Mouse (Mus musculus): Measurements from ENCODE around the gene Otulin. TPM values are rescaled to one million over a fixed set of nuclear protein-coding genes. Genes with fewer than 3 reads are reported as not detected.

Gene Otulin
- total RNA-seq, 2 experiments from 2014 or later, result 25.4 to 27.0 TPM

DNA sequence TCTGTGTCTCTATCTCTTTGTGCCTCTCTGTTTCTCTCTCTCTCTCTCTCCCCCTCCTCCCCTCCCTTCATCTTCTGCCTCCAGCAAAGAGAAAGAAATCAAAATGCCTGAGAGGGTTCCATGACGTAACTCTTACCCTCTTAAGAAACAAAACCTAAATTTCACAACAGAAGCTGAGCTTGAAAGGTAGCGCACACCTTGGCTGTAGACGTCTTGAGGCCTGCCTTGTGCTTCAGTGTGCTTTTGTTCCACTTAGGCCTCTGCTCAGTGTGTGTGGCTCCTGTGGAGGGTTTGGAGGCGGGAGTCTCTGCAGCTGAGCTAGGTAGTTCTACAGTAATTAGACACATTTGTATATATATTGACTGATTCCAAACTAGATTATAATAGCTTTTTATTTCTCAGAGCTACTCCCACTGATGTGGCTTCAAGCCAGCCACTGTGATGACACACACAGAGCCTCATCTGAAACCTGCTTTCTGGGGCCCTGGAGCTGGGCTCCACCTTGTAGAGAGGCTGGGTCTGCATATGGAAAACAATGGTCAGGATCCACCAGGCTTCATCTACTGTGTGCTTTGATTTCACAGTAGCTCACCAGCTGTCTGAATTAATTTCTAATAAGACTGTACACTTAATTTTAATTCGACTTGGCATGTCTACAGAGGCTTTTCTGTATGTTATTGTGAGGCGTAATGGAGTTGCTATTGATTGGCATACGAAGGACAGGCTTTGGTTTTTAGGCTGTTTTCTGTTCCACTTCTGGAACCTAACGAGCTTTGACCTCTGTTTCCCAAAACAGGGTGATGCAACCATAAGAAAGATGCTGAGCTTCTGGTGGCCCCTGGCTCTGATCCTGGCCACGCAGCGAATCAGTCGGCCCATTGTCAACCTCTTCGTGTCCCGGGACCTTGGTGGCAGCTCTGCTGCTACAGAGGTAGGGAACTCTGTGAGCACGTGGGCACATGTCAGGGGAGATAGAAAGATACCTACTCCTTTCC lies 66.1 kb downstream of the Otulin start:
- intact Hi-C loops (cut with DNase I), result no loop called here
- DNase-seq, result no peak

DNA sequence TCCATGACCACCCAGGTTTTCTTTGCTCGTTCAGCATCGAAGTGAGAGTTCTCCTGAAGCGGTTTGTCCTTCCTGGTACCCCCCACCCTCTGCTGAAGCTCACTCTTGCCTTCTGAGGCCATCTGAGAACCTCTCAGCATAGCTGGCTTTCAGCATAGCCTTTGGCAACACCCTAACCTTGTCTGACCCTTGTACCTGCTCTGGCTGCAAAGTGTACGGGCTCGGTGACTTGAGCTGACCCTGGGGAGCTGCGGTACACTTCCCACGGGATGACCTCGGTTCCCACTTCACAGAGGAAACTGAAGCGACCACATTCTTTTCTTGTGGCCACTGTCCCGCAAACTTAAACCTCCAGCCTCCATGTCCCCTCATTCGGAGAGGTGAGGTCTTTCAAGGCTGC lies 70.2 kb downstream of the Otulin start:
- DNase-seq, result no peak
- intact Hi-C loops (cut with DNase I), result no loop called here

DNA sequence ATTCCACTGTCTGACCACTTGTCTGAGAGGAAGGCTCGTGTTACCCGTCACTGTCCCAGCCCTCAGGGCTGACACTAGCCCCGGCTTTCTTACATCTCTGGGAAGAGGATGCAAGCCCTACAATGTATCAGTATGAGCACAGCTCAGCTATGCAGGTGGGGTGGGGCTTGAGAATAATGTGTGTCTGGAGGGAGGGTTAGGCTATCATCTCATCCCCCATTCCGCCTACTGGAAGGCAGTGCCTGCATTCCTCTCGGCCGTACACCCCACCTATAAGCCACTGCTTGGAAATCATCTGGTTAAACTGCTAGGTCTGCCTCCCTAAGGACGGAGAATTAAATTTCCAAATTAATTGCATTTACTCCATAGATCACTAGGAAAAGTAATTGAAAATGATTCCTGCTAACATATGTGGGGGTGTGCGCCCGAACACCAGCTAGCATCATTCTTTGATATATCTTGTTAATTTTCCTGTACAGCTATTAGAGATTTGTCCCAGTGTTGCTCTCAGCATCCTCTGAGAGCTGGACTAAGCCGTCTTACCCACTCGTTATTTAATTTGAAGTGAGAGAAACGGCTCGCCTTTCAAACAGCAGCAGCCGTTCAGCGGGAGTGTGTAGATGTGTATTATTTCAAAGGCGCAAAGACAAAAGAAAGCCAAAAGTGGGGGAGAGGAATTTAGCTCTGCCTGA lies 71.9 kb downstream of the Otulin start:
- intact Hi-C loops (cut with DNase I), result no loop called here

DNA sequence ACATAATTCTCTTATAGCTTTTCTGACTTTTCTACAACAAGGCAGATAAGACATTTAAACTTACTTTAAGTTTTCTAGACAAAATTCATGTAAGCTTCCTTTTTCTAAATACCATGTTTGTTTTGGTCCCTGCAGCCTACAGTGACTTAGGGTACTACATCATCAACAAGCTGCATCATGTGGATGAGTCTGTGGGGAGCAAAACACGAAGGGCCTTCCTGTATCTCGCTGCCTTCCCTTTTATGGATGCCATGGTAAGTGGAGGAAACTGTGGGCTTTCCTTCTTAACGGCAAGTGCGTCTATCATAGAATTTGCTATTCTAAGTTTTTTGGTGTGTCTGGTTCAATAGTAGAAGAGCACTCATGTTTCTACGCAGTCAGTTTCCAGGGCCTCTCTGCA lies 76.9 kb downstream of the Otulin start:
- no peak for DNase-seq
- intact Hi-C loops (cut with DNase I), result no loop called here

More for the DNA sequence above, 71.9 kb downstream of the Otulin start:
- DNase-seq, result no peak

DNA sequence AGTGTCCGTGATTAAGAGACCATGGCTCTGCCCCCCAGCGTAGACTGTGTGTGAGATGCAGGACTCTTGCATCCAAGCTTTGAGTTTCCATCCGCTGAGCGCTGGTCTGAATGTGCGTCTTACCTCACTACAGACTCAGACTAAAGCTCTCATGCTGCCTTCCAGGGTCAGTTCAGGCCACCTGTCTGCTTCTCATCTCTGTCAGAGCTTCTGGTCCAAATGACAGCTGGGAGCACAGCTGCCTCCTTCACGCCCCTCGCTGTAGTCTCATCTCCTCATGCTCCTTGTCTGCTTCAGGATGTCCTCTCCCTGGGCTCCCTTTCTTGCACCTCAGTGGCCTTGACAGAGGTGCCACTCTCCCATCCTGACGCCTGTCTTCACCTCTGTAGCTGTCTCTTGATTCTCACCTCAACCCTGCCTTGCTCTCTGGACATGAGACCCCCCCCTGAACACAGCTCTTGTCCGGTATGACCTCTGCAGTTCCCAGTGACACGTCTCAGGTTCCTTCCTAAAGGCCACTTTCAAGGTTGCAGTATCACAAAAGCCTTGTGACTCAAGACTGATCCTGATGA lies 78.3 kb downstream of the Otulin start:
- intact Hi-C loops (cut with DNase I), result no loop called here

DNA sequence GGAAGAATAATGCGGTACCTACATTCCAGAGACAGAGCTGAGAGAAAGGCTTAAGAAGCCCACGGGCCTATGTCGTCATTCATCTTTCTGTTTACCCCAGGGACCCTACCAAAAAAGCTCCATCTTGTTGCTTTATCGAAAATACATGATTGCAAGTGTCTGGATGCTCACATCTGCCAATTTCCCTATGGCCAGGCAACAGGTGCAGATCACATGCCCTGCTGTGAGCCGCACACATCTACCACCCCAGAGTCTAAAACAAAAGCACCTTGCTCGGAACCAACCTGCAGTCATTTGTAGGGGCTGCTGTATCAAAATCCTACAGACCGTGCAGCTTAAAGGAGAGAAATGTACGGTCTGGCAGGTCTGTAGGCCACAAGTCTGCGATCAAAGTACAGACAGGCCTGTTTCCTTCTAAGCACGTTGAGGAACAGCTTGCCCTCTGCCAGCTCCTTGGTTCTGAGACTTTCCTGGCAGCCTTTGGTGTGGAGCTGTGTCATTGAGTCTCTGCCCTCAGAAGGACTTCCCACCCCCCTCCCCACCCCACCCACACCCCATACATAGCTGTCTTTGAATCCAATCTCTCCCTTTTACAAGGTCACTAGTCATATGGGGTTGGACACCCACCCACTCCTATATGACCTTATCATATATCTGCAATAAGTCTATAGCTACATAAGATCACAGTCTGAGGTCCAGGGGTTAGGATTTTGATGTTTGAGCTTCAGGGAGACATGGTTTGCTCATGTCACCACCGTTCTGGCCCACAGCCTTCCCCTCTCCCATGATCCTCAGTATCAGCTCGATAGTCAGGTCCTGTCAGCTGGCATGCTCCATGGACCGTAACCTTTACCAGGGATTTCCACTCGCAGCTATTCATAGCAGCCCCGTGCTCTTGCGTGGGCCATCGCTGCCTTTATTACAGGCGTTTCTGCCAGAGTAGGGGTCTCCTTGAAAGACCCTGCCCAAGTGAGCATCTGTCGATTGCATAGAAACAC lies 79.1 kb downstream of the Otulin start:
- DNase-seq, result no peak
- intact Hi-C loops (cut with DNase I), result no loop called here

More for the DNA sequence above, 78.3 kb downstream of the Otulin start:
- DNase-seq, result no peak

DNA sequence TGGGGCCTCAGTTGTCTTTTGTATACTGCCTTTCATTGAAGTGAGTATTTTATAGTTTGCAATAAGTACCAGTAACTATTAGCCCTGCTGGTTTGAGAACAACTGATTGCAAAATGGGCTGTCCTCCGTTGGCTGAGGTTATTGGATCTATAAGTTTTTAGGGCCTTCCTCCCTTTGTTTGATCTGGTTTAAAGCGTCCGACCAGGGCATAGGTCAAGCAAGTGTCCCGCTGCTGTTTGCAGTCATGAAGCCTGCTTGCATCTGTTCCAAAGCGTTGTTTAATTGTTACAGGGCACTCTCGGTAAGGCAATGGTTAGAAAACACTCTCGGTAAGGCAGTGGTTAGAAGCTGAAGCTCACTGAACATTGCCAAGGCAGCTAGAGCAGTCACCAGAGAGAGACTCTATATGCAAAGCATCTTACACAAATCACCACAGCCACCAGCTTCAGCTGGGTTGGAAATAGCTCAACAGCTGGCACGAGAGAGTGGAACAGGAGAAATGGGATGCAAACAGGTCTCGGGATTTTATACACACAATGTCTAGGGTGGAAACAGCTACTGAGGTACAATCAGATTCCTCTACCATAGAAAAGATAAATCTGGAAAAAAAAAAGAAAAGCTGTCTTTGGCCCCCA lies 80.0 kb downstream of the Otulin start:
- intact Hi-C loops (cut with DNase I), result no loop called here
- DNase-seq, result no peak

DNA sequence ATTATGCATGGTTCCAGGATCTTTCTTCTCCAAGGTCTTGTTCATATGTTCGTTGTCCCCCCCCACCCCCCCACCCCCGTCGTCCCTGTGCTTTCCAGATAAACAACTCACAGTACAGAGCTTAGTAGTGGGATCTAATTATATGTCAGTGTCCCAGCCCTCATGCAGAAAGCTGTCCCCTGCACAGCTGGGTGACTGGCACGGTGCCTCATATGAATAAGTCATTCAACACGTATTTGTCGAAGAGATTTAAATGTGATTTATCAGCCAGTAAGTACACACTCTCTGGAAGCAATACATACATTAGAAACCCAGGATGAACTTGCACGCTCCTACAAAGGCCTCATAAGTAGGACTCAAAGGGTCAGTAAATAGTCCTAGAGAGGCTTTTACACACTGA lies 80.6 kb downstream of the Otulin start:
- intact Hi-C loops (cut with DNase I), result no loop called here
- peak; percentile 34 for DNase-seq

DNA sequence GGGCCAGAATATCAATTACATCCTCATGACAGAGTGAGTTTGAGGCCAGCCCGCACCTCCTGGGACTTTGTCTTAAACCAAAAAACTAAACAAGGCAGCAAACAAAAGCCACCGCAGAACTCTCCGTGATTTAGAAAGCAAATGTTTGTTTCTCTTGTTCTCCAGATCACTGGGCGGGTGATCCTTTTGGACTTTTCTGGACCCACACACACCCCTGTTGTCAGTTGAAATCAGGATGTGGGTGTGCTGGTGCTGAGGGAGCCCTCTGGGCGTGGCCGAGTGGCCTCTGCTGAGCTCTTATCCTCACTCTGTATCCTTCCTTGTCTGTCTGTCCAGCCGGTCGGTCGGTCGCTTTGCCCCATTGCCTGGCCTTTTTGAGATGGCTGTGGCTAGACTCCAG lies 81.4 kb downstream of the Otulin start:
- intact Hi-C loops (cut with DNase I), result no loop called here
- DNase-seq, result no peak

DNA sequence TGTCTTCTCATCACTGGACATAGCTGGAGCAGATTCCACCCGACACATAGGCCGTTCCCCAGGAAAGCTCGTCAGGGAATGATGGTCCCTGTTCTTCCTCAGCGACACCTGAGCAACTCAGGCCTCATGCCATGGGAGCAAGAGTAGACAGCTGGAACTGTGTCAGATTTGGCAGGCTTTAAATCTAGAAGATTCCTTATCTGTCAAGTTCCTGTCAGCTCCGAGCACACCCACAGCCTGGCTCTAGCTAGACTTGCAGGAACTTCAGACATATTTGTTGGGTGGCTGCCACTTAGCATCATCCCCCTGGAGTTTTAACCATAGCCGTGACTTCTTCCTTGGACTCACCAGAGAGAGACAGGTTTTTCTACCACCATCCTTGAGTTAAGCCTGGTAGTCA lies 82.4 kb downstream of the Otulin start:
- intact Hi-C loops (cut with DNase I), result no loop called here
- no peak for DNase-seq

DNA sequence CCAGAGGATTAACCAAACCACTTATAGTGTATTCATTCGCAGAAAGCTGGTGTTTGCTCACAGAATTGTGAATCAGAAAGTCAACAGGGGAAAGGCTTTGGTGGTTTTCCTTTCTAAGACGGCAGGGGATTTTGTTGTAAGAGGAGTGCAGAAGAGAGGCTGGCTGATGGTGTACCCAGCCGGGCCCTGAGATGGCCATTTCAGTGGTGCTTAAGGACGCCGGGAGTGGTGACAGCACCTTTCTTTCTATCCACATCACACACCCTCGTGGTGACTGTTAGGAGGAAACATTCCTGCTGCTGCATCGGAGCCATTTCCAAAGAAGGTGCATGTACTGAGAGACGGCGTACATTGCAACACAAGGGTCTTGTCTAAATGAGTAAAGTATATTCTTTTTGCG lies 85.3 kb downstream of the Otulin start:
- intact Hi-C loops (cut with DNase I), result no loop called here
- DNase-seq, result no peak

DNA sequence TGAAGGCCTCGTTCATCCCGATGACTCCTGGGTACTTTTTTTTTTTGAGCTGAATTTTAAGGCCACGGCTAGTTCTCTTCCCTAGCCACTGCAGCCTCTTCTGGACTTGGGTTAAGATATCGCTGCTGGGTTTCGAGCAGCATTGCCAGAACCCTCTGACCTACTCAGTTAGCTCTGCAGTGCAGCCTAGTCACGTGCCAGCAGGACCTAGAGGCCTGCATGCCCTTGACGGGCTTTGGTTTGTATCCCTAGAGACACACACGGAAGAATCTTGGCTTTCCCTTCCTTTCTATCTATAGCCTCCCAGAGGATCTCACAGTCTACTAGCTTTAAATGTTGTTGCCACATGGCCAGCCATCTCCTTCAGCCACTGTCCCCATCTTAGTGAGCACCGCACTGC lies 90.7 kb downstream of the Otulin start:
- no peak for DNase-seq
- intact Hi-C loops (cut with DNase I), result no loop called here

DNA sequence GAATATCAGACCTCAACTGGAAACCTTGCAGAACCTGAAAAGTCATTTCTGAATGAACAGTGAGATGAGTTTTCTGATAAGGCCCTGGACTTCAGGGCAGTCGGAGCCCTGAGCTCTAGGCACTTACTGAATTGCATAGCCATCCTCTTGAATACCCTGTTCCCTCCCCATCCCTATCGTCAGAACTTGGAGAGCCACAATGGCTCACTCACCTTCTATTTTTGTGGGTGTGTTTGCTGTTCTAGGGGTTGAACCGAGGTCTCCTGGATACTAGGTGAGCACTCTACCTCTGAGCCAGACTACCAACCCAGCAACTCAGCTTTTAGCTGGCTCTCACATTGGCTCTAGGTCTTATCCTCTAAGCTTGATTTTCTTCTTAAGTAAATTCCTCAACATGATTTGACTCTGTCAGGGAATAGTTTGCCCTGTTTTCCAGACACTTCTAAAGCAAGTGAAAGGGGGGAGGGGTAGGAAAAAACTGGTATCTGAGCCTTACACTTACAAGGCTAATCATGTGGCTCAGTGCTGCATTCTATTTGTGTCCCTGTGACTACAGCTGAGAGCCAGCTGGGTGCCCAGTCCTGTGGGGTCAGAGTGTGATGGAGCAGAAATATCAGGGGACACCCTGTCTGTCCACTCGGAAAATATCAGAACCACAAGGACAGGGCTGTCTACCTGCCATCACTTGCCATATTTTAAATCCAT lies 92.8 kb downstream of the Otulin start:
- intact Hi-C loops (cut with DNase I), result no loop called here
- no peak for DNase-seq

DNA sequence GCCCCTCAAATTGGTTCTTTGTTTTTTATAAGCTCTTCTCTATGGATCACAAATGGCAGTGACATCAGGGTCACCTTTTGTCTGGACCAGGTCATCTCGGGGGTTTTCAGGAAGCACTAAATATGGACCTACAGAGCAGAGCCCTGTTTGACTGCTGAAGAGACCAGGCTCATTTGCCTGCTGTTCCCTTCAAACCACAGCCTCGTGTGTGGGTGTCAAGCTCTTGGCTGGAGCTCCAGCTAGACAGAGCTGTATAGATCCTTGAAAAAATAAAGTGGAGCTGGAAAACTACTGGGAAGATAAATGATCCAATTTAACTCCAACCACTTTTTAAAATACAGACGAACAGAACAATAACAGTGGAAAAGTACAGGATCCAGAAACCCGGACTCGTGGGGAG lies 93.7 kb downstream of the Otulin start:
- intact Hi-C loops (cut with DNase I), result no loop called here
- DNase-seq, result no peak

DNA sequence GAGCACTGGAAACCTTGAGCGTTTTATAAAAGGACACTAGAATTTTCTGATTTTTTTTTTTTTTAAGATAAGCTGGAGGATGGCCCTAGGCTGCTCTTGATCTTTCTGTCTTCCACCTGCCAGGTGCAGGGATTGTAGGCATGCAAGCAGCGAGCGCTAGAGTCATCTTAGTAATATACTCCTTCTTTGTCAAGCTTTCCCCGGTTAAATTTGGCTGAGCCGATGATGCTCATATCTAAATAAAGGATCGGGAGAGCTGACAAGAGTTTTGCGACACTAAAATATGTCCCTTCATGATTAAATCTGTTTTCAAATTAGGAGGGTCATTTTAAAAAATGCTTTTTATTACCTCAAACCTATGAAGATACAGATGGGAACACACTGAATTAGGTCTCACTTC lies 94.3 kb downstream of the Otulin start:
- DNase-seq, result no peak
- intact Hi-C loops (cut with DNase I), result no loop called here

DNA sequence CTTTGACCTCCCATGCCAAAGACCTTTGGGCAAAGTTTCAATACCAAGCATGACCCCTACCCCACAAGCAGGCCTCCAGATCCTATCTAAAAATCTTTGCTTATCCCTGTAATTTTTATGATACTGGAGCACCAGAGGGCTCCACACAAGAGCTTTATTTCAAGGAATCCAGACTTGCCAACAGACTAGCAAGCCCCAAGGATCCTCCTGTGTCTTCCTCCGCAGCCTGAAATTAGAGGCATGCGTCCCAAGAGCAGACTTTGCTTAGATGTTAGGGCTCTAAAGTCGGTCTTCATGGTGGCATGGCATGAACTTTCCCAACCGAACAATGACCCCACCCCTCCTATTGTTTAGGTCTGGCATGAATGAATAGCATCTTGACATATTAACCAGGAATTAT lies 94.8 kb downstream of the Otulin start:
- DNase-seq, result no peak
- intact Hi-C loops (cut with DNase I), result no loop called here

DNA sequence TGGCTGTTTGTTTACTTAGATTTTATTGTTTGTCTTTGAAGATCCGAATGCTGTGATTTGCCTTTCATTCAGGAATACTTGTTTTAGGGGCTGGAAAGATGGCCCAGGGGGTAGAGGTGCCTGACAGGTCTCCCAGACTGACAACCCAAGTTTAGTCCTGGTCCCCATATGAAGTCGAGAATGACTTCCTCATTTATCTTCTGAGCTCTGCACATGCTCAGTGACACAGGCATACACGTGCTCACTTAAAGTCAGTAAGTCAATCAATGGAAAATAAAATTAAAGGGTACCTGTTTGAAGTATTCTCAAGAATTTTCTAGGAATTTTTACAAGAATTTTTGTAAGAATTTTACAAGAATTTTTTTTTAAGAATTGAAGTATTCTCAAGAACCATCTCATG lies 97.5 kb downstream of the Otulin start:
- no peak for DNase-seq
- intact Hi-C loops (cut with DNase I), result no loop called here

DNA sequence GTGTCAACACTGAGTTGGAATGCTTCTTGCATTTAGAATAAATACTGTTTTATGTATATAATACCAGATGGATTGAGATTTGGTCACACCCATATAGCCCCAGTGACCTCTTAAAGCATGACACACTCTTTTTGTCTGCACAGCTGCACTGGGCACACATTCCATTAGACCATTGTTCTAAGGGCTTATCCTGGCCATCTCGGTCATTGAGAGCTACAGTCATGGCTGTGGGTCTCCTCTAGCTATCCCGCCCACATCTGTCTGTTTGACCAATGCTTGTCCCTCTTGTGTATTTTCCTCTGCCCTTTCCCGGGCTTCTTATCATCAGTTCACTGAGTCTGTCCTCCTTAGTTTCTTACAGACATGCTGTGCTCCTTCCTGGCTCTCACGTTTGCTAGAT lies 100.5 kb downstream of the Otulin start:
- no peak for DNase-seq
- intact Hi-C loops (cut with DNase I), result no loop called here

DNA sequence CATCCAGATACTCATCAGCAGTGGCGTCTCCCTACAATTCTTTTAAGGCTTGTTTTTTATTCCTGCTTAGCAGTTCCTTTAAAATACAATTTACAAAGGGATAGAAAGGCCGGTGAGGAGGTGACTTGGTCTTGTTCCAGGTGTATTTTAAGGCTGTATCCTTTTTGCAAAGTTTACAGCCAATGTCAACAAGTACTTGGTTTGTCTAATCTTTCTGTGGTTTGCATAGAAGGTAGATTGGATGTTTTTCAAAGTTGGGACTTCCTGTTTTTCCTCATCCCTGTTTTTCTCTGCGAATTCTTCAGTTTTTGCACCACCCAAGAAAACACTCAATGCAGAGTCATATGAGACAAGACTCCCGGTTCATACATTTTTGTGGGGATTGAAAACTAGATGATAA lies 101.6 kb downstream of the Otulin start:
- intact Hi-C loops (cut with DNase I), result no loop called here

More for the DNA sequence above, 101.6 kb downstream of the Otulin start:
- no peak for DNase-seq

Data from left cerebral cortex, postnatal 4 days (tissue).